Comparison of ENCODE assay signal across 9 mouse cellular contexts in the genomic region with DNA sequence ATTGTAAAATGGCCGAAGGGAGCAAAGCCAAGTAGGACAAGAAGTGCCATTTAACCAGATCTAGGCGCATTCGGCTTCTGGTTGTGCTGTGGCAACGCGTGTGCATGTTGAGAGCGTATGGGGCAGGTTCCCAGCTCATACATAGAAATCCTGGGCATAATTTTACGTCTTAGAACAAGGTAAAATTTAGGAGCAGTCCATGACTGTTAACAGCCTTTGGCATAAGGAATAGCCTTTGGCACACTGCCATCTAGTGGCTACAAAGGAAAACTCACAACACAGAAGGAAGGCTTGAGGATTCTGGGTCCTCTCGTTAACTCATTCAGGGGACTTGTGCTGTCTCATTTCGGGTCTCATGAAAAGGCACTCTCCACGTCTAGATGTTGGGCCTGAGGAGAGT. TPM values are rescaled to one million over a fixed set of nuclear protein-coding genes. Genes with fewer than 3 reads are reported as not detected.
DNase-seq lines count a peak whose midpoint lies in the region; ATAC-seq and TF ChIP-seq lines count a peak whose summit lies in the region.
"Had no signal": no experiment of that assay in that cellular context is flagged by ENCODE, and none has a peak within 500 bp of the region (broad histone marks: within the 10 kb centered on the region; RNA-seq: fewer than 3 reads in every experiment).

No protein-coding gene starts in this region.

- peak; percentile 18 for DNase-seq in gastrocnemius, adult 18-20 months (ENCODE audit: low spot score)
- DNase-seq in gastrocnemius, adult 8-10 months (ENCODE audit: low spot score in 2 of 2): no peak
- peak; percentile 24 for DNase-seq in G1E (ENCODE audit: low spot score)
- peak; percentile 55 for DNase-seq in cerebellum, adult 9-10 months
- DNase-seq in frontal cortex, postnatal 25 days (ENCODE audit: low spot score in 2 of 2): peak; percentile 15 to 22
- DNase-seq in kidney, postnatal 10 days: peak; percentile 61
- peak; percentile 64 for DNase-seq in right cerebral cortex, adult 18-20 months

- H3K9ac ChIP-seq in lung, embryonic 16.5 days (ENCODE audit: low read length): no peak overlapping the region

- no peak overlapping the region for H3K27ac ChIP-seq in lung, embryonic 16.5 days (ENCODE audit: low read length)

- H3K9me3 ChIP-seq in G1E (replicated peaks): no peaks in the 10 kb centered on the region
- H3K9me3 ChIP-seq in lung, embryonic 16.5 days (ENCODE audit: control insufficient read depth, low read length): no peaks in the 10 kb centered on the region

- 14% methylated on average over 10 of the region's 10 CpGs for WGBS in lung, embryonic 16.5 days

- H3K27me3 ChIP-seq in G1E (ENCODE audit: insufficient read depth, low read length): peaks cover 9% of the 10 kb centered on the region
- peaks cover 15% of the 10 kb centered on the region for H3K27me3 ChIP-seq in lung, embryonic 16.5 days (ENCODE audit: control insufficient read depth, insufficient read depth, low read depth, low read length)

- H3K4me1 ChIP-seq in G1E (ENCODE audit: insufficient read depth, low read depth, low read length): no peaks in the 10 kb centered on the region; the same call in 1 of the 2 replicates
- H3K4me1 ChIP-seq in lung, embryonic 16.5 days (replicated peaks; ENCODE audit: control insufficient read depth, insufficient read depth, low read length): no peaks in the 10 kb centered on the region

- peak; percentile 54; the same call in 1 of the 2 replicates for ATAC-seq in G1E (ENCODE audit: extremely low read depth, insufficient number of reproducible peaks, low FRiP score, poor library complexity, severe bottlenecking)
- ATAC-seq in lung, embryonic 16.5 days (ENCODE audit: low read depth): peak; percentile 45; the same call in 1 of the 2 replicates

- H3K36me3 ChIP-seq in G1E (replicated peaks): no peaks in the 10 kb centered on the region
- H3K36me3 ChIP-seq in lung, embryonic 16.5 days (ENCODE audit: control insufficient read depth, insufficient read depth, low read length): no peaks in the 10 kb centered on the region

- H3K4me3 ChIP-seq in G1E (ENCODE audit: low read depth, low read length): no peak overlapping the region
- H3K4me3 ChIP-seq in lung, embryonic 16.5 days (ENCODE audit: low read length): no peak overlapping the region

- peak; percentile 65 for TF ChIP-seq CTCF in G1E (IDR thresholded peaks at IDR 0.05; ENCODE audit: low read depth, low read length)

- H3K4me2 ChIP-seq in lung, embryonic 16.5 days (ENCODE audit: low read depth, low read length): no peak overlapping the region

RNA-seq across cellular contexts. Expression of gene Topaz1, which starts 17.6 kb away (rescaled TPM):
- total RNA-seq in gastrocnemius, adult 18-20 months (2021): not detected
- not detected for total RNA-seq in gastrocnemius, adult 8-10 months (2022)
- total RNA-seq in G1E (2014; fragmentation: Nextera tagmentation) (not detected in 2 replicates), G1E (2017) (0.11 TPM in 1 of 2 replicates, not detected in the other)
- not detected in 2 replicates for polyA plus RNA-seq in G1E (2012)
- not detected in 2 replicates for polyA plus RNA-seq in lung, embryonic 16.5 days (2015; fragmentation: Nextera tagmentation; extraction: Ambion mirVana)
- polyA plus RNA-seq: large intestine, adult 2 months had no signal

Comparison
In these comparisons a context has a peak if more than half of its experiments do, and no peak if none do; other contexts are left out.
1. DNase-seq: peak in gastrocnemius, adult 18-20 months (single experiment), G1E (single experiment), cerebellum, adult 9-10 months (single experiment), frontal cortex, postnatal 25 days (2 of 2), kidney, postnatal 10 days (single experiment) and right cerebral cortex, adult 18-20 months (single experiment); none in gastrocnemius, adult 8-10 months (0 of 2).